In the genomic region with DNA sequence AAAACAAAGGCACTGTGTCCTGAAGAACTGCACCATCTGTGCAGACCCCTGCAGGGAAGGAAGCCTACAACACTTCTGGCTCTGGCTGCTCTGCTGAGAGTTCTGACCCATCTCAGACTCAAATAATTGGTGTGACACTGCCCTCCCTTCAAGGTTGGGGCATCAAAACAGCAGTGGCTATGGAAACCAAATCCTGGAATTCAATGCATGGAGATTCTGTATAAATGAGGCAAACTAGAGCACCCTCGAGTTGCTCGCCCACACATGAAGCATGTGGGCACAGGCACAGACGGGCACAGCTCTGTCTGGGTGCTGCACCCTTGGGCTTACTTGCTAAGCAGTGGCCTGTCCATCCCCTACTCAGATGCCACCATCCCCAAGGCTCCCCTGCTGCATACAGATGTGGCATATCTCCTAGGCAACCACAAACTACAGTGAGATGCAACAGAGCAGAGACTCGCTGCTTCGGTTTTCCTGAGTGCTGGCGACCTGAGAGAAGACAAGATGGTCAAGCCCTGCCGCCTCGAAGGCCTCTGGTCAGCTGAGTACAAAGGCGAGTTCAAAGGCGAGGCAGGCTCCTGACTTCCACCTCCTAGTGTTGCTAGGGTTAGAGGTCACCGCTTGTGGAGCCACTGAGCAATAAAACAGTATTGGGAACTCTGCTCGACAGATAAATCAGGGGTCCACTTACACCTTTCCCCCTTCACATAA, we compare ENCODE assay signal across 11 mouse cellular contexts. TPM values are rescaled to one million over a fixed set of nuclear protein-coding genes. Genes with fewer than 3 reads are reported as not detected.
DNase-seq lines count a peak whose midpoint lies in the region; ATAC-seq and TF ChIP-seq lines count a peak whose summit lies in the region.
"Had no signal": no experiment of that assay in that cellular context is flagged by ENCODE, and none has a peak within 500 bp of the region (broad histone marks: within the 10 kb centered on the region; RNA-seq: fewer than 3 reads in every experiment).

No protein-coding gene starts in this region.

- WGBS in kidney, postnatal 0 days: 47% methylated on average over 12 of the region's 12 CpGs
- 24% methylated on average over 12 of the region's 12 CpGs for WGBS in hindbrain, postnatal 0 days
- WGBS in lung, postnatal 0 days: 64% methylated on average over 12 of the region's 12 CpGs

- ATAC-seq in kidney, postnatal 0 days (replicated peaks; ENCODE audit: low FRiP score, low read depth): 0 out of 2 replicates have a peak, but pooled peaks have one; percentile 9
- ATAC-seq in hindbrain, postnatal 0 days: peak; percentile 55
- ATAC-seq in lung, postnatal 0 days: no peak

- H3K4me2 ChIP-seq in kidney, postnatal 0 days (ENCODE audit: low read length): no peak overlapping the region
- no peak overlapping the region for H3K4me2 ChIP-seq in hindbrain, postnatal 0 days (ENCODE audit: low read depth, low read length)
- no peak overlapping the region for H3K4me2 ChIP-seq in lung, postnatal 0 days (replicated peaks; ENCODE audit: low read depth, low read length)
- H3K4me2 ChIP-seq: stomach, embryonic 15.5 days had no signal

- peaks cover 4% of the 10 kb centered on the region; the same call in 1 of the 2 replicates for H3K4me1 ChIP-seq in kidney, postnatal 0 days (replicated peaks; ENCODE audit: insufficient read depth, low read length)
- peaks cover 13% of the 10 kb centered on the region for H3K4me1 ChIP-seq in hindbrain, postnatal 0 days (ENCODE audit: insufficient read depth, low read length)
- H3K4me1 ChIP-seq in lung, postnatal 0 days (ENCODE audit: insufficient read depth, low read depth, low read length): no peaks in the 10 kb centered on the region

- no peaks in the 10 kb centered on the region for H3K9me3 ChIP-seq in kidney, postnatal 0 days (replicated peaks; ENCODE audit: low read length)
- no peaks in the 10 kb centered on the region for H3K9me3 ChIP-seq in hindbrain, postnatal 0 days (ENCODE audit: low read length)
- H3K9me3 ChIP-seq in lung, postnatal 0 days (ENCODE audit: low read length): no peaks in the 10 kb centered on the region
- H3K9me3 ChIP-seq: stomach, embryonic 15.5 days had no signal

- no peak for TF ChIP-seq CTCF in kidney, postnatal 0 days (IDR thresholded peaks at IDR 0.05; ENCODE audit: low read depth)
- no peak for TF ChIP-seq CTCF in hindbrain, postnatal 0 days (IDR thresholded peaks at IDR 0.05; ENCODE audit: low read depth)
- no peak for TF ChIP-seq CTCF in lung, postnatal 0 days (IDR thresholded peaks at IDR 0.05)

- DNase-seq in kidney, postnatal 0 days (ENCODE audit: low spot score): no peak
- DNase-seq in kidney, adult 11 months: no peak
- DNase-seq in cerebellum, postnatal 25 days: peak; percentile 65 to 70
- DNase-seq in hindbrain, postnatal 0 days (ENCODE audit: low spot score): peak; percentile 59
- peak; percentile 43 for DNase-seq in retina, embryonic 14.5 days (ENCODE audit: low spot score)
- DNase-seq in urinary bladder, adult 2 months (ENCODE audit: low spot score): no peak
- DNase-seq in lung, postnatal 0 days (ENCODE audit: low spot score): no peak
- no peak for DNase-seq in ovary, postnatal 14 days (ENCODE audit: low spot score)
- DNase-seq: adrenal gland, postnatal 10 days; heart, postnatal 14 days had no signal

- H3K4me3 ChIP-seq in kidney, postnatal 0 days (replicated peaks; ENCODE audit: low read depth, low read length): no peak overlapping the region
- H3K4me3 ChIP-seq in hindbrain, postnatal 0 days (ENCODE audit: low read length): no peak overlapping the region
- H3K4me3 ChIP-seq in lung, postnatal 0 days (ENCODE audit: low read depth, low read length): no peak overlapping the region
- H3K4me3 ChIP-seq: stomach, embryonic 15.5 days had no signal

- no peak overlapping the region for H3K27ac ChIP-seq in kidney, postnatal 0 days
- H3K27ac ChIP-seq in hindbrain, postnatal 0 days: no peak overlapping the region; the same call in 1 of the 2 replicates
- H3K27ac ChIP-seq in lung, postnatal 0 days (ENCODE audit: low read length): no peak overlapping the region
- H3K27ac ChIP-seq: stomach, embryonic 15.5 days had no signal

- no peak overlapping the region for H3K9ac ChIP-seq in kidney, postnatal 0 days (ENCODE audit: low read depth, low read length)
- no peak overlapping the region for H3K9ac ChIP-seq in hindbrain, postnatal 0 days (replicated peaks; ENCODE audit: low read length)
- H3K9ac ChIP-seq in lung, postnatal 0 days (replicated peaks; ENCODE audit: low read depth): no peak overlapping the region
- H3K9ac ChIP-seq: stomach, embryonic 15.5 days had no signal

- H3K36me3 ChIP-seq in kidney, postnatal 0 days (ENCODE audit: insufficient read depth, low read length): 0 out of 2 replicates have a peak, but pooled peaks cover 4% of the 10 kb centered on the region
- peaks cover 10% of the 10 kb centered on the region; the same call in 1 of the 2 replicates for H3K36me3 ChIP-seq in hindbrain, postnatal 0 days (ENCODE audit: insufficient read depth, low read length)
- H3K36me3 ChIP-seq in lung, postnatal 0 days (ENCODE audit: insufficient read depth, low read length): 0 out of 2 replicates have a peak, but pooled peaks cover 4% of the 10 kb centered on the region
- H3K36me3 ChIP-seq: stomach, embryonic 15.5 days had no signal

- H3K27me3 ChIP-seq in kidney, postnatal 0 days (ENCODE audit: insufficient read depth, low read length): no peaks in the 10 kb centered on the region
- H3K27me3 ChIP-seq in hindbrain, postnatal 0 days (ENCODE audit: insufficient read depth, low read length): no peaks in the 10 kb centered on the region
- H3K27me3 ChIP-seq in lung, postnatal 0 days (replicated peaks; ENCODE audit: insufficient read depth, low read length): no peaks in the 10 kb centered on the region
- H3K27me3 ChIP-seq: stomach, embryonic 15.5 days had no signal

- TF ChIP-seq EP300 in lung, postnatal 0 days (IDR thresholded peaks at IDR 0.05): no peak

RNA-seq across cellular contexts. Expression of gene Ext2, which starts 37.5 kb away (rescaled TPM):
- polyA plus RNA-seq in kidney, postnatal 0 days (2015; fragmentation: Nextera tagmentation; extraction: Ambion mirVana): 109 and 111 TPM in 2 replicates
- 34.9 and 37.8 TPM in 2 replicates for total RNA-seq in hindbrain, postnatal 0 days (2014; rRNA removed)
- polyA plus RNA-seq in hindbrain, postnatal 0 days (2015; fragmentation: Nextera tagmentation; extraction: Ambion mirVana): 69.8 and 70.3 TPM in 2 replicates
- polyA plus RNA-seq in urinary bladder, adult 2 months (2012; rRNA removed): 35.4 and 45.9 TPM in 2 replicates
- polyA plus RNA-seq in lung, postnatal 0 days (2015; fragmentation: Nextera tagmentation; extraction: Ambion mirVana): 69.6 and 76.6 TPM in 2 replicates

Comparison
In these comparisons a context has a peak if more than half of its experiments do, and no peak if none do; other contexts are left out.
1. DNase-seq: peak in cerebellum, postnatal 25 days (2 of 2), hindbrain, postnatal 0 days (single experiment) and retina, embryonic 14.5 days (single experiment); none in kidney, postnatal 0 days (single experiment), kidney, adult 11 months (single experiment), urinary bladder, adult 2 months (single experiment), lung, postnatal 0 days (single experiment) and ovary, postnatal 14 days (single experiment).